Mouse (Mus musculus): ENCODE data around the gene Sulf2.

The Sulf2 gene

DNA sequence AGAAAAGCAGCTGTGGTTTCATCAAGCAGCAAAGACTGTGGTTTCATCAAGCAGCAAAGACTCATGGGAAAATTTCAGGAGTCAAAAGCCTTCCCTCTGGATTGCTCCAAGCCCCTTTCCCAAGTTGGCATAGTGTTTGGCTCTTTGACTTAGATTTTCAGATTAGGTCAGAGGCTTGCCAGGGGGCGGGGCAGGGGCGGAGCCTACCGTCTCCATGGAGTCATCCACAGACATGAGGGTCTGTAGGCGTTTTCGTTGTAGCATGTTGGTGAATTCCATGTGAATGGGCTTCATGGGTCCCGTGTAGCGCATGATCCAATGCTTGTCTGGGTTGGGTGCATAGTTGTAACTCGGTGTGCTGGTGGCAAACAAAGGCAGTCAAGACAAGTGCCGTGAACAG, 66.5 kb downstream of the Sulf2 start:
- peak in 1 of 2 experiments; percentile 48 for DNase-seq (ENCODE audit: low spot score in 2 of 2)

DNA sequence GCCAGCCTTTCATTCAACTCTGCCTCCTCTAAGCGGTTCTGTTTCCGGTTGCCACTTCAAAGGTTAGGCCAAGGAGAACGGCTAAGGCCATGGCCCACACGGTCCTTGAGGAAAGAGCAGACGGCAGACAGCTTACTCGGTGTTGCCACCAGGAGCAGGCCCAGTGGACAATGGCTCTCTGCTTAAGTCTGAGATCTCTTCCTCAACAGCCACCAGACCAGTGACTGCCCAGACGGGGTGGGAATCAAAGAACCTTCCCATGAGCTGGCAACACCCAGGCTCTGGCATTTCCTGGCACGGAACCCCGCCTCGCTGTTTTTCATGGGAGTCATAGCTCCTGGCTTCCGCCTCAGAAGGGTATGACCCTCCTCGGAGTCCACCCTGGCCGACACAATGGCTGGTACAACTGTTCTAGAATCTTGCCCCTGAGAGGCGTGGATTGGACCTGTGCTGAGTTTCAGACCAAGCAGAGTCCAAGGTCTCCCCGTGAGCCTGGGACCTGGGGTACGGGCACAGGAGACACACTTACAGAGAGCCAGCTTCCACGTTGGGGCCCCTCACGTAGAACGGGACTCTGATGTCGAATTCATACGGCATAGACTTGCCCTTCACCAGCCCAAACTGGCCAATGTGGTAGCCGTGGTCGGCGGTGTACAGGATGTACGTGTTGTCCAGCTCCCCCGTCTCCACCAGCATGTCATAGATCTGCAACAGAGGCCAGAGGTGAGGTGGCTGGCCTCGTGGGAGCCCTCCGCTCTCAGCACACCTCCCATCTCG, 68.8 kb downstream of the Sulf2 start:
- DNase-seq (ENCODE audit: low spot score in 2 of 2) = no peak

DNA sequence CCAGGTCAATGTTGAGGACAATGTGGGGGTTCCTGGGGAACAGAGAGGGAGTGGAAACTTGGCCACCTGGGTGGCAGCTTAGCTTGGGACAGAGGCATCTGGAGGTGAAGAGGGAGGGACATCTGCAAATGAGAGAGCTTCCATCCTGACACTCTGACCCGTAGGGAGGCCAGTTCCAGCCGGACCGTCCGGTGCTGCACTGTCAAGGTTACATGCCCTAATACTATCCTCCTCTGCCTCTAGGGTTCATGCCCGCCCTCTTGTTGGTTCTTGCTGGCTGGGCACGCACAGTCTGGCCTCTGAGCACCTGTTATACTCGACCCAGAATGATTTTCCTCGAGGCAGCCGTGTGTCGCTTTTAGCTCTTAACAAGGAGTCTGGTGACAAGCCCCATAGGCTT, 69.7 kb downstream of the Sulf2 start:
- no peak for DNase-seq (ENCODE audit: low spot score in 2 of 2)

DNA sequence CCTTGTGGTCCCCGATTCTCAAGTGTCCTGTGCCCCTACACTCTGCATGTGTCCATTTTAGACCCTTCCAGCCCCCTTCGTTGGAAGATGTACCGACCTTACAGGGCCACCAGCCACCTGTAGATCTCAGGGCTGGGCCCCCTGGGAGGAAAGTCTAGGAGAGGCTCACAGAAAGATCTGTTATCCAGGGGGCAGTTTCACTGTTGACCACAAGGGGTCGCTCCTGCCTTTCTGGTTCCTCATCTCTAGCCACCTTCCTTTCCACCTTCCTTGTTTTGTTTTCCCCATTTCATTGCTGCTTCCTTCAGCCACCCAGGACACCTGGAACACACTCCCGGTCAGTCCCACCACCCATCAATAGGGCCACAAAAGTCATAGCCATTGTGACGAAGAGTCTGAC, 70.5 kb downstream of the Sulf2 start:
- DNase-seq (ENCODE audit: low spot score in 2 of 2) = peak; percentile 38 to 53

DNA sequence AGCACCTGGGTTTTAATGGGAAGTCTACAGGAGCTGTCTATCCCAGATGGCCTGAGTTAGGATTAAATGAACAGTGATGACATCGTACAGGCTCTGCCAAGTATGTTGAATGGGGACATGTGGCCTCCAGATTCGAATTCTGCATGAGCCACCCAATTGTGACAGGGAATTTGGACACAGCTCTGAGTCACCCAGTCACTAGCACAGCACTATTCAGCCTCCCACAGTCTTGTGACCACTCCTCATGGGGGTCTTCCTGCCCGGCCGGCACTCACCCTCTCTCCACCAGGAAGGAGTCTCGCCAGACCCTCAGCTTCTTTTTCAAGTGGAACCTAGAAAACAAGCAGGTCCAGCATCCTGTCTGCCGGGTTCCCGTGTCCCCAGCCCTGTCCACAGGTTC, 71.4 kb downstream of the Sulf2 start:
- DNase-seq (ENCODE audit: low spot score in 2 of 2) = no peak

DNA sequence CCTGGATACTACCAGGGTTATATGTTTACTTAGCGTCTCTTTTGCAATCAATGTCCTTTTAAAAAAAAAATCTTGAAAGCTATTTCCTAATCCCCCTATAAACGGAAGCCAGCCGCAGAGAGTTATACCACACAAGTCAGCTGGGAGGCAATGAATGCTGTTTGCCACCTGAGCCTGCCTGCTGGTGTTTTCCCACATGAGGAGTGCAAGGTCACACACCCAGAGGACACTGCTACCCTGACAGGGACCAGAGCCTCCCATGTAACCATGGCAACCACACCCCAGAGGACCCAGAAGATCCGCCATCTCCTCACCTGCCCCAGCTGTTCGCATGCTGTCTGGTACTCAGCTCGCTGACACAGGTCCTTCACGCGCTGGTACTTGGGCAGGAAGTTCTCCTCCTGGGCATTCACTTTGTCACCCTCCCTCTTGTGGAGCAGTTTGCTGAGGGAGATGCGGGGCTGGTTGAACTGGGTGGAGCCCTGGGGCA, 71.9 kb downstream of the Sulf2 start:
- no peak for DNase-seq (ENCODE audit: low spot score in 2 of 2)

DNA sequence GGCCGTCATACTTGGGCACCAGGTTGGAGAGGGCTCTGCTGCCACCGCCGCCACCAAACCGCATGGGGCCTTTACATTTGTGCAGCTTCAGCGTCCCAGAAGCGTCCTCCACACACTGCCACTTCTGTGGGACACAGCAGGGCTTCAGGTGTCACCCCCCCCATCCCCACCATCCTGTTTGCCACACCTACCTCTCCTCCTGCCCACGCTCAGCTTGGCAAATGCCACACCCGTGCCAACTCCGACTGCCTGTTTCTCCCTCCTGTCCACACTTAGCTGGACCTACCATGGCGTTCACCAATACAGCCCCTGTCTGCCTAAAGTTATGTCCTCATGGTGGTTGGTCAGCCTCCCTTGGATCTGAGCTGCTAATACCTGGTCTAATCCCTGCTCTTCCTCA, 72.8 kb downstream of the Sulf2 start:
- no peak for DNase-seq (ENCODE audit: low spot score in 2 of 2)

DNA sequence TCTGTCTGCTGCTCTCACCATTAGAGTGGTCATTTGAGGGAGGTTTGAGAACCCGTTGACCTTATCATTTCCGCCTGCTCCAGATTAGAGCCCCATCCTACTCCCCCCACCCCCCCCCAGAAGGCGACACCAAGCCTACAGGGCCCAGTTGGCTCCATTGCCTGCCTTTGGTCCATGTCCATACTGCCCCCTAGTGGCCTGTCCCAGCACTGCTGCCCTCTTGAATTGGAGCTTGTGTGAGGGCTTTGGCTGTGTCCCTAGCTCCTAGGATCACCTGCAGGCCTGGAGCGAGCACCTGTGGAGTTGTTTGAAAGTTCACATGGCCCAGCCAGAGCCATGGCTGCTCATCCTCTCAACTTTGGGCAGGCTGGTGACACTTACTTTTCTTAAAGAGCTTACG, 73.3 kb downstream of the Sulf2 start:
- peak; percentile 71 to 77 for DNase-seq (ENCODE audit: low spot score in 2 of 2)

DNA sequence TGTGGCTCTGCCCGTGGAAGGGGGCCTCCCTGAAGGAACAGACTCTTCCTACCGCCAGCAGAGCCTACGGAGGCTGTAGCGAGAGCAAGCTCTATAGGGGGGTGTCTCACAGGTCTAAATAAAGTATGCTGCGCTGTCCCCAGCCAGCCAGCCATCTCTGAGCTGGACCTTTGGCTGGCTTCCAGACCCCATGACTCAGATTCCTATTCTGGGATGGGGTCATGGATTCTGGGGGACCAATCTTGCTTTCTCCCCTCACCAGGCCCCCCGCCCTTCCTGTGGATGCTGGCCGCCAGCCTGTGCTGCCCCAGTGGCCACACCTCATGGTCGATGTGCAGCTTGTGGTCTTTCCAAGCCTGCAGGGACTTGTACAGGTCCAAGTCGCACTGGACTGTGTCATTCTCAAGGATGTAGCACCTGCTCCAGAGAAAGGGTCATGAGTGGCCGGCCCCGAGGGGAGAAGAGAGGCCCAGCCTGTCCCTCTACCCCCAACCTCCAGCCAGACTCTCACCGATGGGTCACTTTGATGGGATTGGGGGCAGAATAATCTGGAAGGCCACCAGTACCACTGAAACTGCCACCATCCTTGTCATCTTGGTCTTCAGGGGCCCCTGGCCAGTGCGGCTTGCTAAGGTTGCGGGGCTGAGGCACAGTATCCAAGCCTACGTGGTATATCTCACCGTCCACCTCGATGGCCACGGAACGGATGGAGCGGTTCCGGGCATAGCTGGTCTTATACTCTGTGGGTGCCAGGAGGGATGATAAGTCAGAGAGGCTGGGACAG, 74.3 kb downstream of the Sulf2 start:
- peak in 1 of 2 experiments; percentile 57 for DNase-seq (ENCODE audit: low spot score in 2 of 2)

DNA sequence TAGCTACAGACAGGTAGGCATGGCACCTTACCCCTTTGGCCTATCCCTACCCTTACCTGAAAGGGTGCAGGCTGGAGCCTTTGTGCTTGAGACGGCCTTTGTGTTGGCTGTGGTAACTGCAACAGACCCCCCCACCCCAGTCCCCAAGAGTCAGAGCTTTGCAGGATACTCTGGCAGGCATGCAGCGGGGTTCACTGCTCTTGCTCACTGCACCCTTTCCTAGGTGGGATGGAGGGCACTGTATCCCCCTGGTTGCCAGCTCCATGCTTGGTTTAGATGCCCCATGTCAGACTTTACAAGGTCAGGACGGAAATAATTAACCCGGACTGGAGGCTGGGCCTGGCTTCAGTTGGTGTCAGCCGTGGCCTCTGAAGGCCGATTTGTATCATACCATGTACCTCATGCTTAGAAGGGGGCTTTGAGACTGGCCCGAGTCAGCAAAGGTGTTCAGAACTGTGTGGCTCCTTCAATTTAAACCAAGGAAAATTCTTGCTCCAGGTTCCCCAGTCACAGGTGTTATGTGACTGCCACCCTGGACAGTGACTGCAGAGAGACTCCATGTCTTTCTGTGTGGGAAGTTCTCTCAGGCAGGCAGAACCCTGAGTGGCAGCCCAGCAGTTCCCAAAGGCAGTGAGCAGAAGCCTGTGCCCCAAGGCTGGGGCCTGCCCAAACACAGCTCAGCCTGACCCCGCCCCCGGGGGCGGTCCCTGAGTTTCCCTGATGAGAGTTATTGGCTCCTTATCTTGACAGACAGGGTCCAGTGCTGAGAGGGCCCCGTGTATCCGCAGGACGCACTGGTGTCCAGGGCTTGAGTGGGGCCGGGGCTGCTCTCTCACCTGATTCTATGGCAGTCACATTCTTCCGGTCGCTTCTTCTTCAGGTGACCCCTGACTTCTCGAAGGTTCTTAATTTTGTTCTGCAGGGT, 75.2 kb downstream of the Sulf2 start:
- peak; percentile 58 to 69 for DNase-seq (ENCODE audit: low spot score in 2 of 2)

DNA sequence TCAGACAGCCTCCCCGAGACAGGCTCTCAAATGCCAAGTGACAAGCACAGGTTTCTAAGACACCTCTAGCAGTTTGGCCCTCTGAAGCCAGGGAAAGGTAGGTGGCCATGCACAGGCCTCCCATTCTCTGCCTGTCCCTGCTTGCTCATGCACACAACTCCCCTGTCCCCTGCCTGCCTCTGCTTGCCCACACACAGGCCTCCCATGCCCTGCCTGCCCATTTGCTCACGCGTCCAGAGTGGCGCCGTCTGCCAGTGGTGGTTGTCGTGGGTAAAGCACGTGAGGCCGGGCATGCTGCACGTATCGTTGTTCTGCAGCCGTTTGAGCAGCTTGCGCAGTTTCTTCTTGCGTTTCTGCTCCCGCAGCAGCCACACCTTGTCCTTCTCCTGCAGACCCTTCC, 76.2 kb downstream of the Sulf2 start:
- DNase-seq (ENCODE audit: low spot score in 2 of 2) = peak in 1 of 2 experiments; percentile 44

DNA sequence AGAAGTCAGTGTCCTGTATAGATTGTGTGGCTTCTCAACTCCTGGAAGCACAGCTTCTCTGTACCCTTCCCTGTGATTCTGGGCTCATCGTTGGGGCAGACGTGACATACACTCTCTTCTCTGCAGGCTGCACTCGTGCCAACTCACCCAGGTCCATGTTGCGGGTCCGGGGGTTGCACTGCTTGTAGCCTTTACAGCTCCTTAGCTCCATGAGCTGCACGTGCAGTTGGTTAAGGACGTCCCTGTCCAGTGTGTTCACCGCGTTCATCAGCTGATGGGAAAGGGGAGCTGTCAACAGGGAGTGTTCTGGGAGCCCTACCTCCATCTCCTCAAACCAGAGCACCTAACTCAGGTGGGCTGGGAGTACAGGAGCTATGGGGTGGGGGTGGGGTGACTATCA, 78.1 kb downstream of the Sulf2 start:
- DNase-seq (ENCODE audit: low spot score in 2 of 2) = no peak

DNA sequence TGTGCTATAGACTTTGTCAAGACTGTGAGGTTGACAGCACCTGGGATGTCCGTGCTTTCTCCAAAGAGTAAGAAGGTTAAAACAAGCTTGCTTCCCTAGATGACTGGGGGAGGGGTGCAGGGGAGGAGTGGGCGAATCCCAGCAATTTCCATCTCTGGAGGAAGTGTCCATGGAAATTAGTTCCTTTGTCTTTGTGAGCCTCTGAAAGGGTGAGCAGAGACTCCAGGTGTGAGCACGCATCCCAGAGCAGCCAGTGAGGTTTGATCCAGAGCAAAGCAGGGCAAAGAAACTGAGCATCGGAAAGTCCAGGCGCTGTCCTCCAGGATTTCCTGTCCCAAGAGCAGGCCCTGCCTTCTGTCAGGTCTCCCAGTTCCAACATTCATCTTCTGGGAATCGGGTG, 81.1 kb downstream of the Sulf2 start:
- DNase-seq (ENCODE audit: low spot score in 2 of 2) = no peak

DNA sequence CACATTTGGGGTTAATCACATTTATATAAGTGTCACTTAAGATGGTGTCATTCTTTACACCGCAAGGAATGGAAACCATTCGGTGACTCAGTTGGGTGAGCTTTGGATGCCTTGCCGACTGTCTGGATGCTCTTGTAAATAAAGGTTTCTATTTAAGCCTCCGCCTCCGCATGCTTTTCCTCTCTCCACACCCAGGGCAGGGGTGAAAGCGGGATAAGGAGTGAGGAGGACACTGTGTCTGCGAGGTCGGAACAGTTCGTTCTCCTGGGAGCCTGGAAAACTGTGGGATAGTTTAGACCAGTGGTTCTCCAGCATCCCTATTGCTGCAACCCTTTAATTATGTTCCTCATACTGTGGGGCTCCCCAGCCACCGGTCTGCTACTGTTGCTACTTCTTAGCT, 82.4 kb downstream of the Sulf2 start:
- no peak for DNase-seq (ENCODE audit: low spot score in 2 of 2)

DNA sequence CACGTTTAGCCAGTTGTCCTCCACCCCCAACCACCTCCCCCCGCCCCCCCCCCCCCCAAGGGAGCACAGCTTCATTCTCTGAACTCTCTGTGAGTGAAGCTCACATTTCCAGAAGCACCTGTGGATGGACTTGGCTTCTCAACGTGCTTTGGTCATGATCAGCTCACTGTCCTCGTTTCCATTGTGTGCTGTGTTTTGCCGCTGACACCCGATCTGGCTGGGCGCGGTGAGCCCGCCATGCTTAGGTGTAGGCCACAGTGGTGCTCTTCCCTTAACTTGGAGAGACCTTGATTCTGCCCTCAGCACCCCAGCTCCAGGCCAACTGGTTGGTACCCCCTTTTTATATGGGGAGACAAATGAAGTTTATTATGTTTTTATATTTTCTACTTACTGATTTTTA, 83.6 kb downstream of the Sulf2 start:
- DNase-seq (ENCODE audit: low spot score in 2 of 2) = no peak

DNA sequence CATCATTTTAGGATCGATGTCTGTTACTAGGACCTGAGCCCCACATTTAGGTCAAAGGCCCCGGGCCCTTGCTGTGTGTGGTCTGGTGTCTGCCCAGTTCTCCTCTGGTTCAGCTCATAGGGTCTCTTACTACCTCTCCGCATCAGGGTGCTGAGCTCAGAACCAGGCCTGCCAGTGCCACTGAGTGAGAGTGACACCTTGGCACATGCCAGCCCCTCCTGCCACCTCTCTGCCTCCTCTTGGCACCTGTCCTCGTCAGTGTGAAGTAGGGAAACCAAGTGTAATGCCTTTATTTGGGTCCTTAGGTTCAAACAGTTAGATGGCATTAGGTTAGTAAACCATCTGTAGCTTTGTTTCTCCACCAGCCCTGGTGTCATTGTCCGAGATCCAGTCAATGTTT, 84.0 kb downstream of the Sulf2 start:
- DNase-seq (ENCODE audit: low spot score in 2 of 2) = no peak

DNA sequence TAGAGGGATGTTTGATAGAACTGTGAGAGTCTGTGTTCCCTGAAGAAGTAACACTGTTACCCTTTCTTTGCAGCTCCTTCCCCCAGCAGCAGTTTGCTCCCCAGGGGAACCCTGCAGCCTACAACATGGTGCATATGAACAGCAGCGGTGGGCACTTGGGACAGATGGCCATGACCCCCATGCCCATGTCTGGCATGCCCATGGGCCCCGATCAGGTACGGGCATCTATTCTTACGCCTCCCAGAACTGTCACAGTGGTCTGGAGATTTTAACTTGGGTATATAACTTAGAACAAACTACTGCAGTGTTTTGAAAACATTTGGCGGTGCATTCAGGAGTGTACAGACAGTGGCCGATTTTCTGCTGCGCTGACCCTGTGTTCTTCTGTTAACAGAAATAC, 85.7 kb downstream of the Sulf2 start:
- no peak for DNase-seq (ENCODE audit: low spot score in 2 of 2)

DNA sequence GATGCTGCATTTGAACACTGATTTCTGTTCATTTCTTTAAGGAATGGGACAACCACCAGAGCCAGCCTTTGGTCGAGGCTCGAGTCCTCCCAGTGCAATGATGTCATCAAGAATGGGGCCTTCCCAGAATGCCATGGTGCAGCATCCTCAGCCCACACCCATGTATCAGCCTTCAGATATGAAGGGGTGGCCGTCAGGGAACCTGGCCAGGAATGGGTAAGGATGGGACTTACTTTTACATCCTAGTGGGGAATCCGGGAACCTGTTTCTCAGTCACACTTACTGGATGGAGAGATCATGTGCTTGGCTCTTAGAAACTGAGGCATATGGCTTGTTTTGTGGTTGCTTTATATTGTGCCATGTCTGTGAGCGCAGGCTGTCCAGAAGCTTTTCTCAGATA, 86.3 kb downstream of the Sulf2 start:
- DNase-seq (ENCODE audit: low spot score in 2 of 2) = no peak

DNA sequence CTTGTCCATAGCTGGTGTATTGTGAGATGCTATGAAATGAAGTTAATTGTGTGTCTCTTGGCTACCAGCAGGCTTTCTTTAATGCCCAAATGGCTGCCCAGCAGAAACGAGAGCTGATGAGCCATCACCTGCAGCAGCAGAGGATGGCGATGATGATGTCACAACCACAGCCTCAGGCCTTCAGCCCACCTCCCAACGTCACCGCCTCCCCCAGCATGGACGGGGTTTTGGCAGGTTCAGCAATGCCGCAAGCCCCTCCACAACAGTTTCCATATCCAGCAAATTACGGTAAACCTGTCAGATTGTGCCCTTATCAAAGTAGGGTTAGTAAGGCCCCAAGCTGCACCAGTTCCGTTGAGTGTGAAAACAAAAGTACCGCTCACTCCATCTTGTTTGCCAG, 87.2 kb downstream of the Sulf2 start:
- DNase-seq (ENCODE audit: low spot score in 2 of 2) = no peak

DNA sequence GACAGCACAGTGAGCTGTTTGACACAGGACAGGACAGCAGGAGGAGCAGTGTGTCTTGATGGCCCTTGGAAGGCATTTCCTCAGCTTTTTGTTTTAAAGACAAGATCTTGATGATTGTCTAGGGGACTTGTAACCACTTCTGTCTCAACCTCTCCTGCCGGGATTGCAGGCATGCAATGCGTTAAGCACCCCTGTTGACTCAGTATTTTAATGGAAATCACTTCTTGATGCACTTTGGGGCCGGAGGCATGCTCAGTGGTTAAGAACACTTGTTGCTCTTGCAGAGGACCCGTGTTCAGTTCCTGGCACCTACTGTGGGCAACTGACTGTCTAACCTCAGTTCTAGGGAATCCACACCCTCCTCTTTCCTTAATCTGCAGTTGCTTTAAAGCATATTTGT, 89.0 kb downstream of the Sulf2 start:
- no peak for DNase-seq (ENCODE audit: low spot score in 2 of 2)

DNA sequence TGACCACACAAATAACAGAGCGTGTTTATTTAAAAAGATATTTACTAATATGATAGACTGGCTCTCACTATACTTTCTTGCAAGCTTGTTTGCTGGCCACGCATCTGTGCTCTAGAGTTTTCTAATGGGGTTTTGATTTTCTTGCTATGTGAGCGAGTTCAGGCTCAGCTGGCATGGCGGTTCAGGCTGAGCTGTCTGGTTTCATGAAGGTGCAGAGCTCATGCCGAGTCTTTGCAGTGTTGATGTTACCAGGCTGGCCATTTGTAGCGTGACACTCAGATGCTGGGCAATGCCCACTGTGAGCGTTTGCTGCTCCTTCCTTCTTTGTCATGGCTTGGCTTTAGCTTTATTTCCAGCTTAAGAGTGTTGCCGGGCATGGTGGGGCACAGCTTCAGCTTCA, 93.0 kb downstream of the Sulf2 start:
- DNase-seq (ENCODE audit: low spot score in 2 of 2) = no peak

DNA sequence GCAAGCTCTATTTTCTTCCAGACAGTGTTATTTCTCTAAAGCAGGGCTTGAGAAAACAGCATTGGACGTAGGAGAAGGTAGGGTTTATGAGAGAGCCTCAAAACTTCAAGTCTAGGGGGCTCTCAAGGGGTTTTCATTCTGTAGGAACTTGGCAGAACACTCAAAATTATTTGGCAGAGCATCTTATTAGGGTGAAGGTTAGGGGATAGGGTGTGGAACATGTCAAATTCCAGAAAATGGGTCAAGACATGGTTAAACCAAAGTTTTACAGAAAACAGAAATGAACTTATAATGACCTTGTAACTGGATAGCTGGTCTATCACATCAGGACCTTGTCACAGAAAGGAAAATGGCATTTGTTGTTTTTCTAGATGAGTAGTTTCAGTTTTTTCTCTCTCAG, 93.5 kb downstream of the Sulf2 start:
- no peak for DNase-seq (ENCODE audit: low spot score in 2 of 2)

Measured in urinary bladder, postnatal 36 days (tissue).